Mouse (Mus musculus) c-Kit-positive CD71-negative TER-119-negative erythroid progenitor cells, embryonic 14.5 days (primary cell): ENCODE measurements at regions not wholly inside any gene's neighbourhood (a gene's known extent, or its start where the extent isn't known, plus 50 kb on each side); places are given as distances from the start of the nearest gene placed in this dataset.

Experiments used
- DNase-seq: peaks from one replicate; pipeline ENCODE4 v3.0.0-alpha.2; 2013; ENCODE audit warnings: low read depth

- DNase-seq: no peak
Observed at GRCm38 (mm10) chr4:89505368-89505819, 173.8 kb upstream of the Dmrta1 start.

GRCm38 (mm10) chr4:89500232-89500631 is 179.0 kb upstream of the Dmrta1 start:
- DNase-seq: no peak

- DNase-seq: no peak
Observed at GRCm38 (mm10) chr4:89490947-89491346, 180.1 kb upstream of the Cdkn2b start.

GRCm38 (mm10) chr4:89487416-89488165 is 176.8 kb upstream of the Cdkn2b start:
- no peak for DNase-seq

- DNase-seq: peak; percentile 23
Observed at GRCm38 (mm10) chr4:89486963-89487362, 176.1 kb upstream of the Cdkn2b start.

- DNase-seq: peak; percentile 30
Observed at GRCm38 (mm10) chr4:89485981-89486531, 175.2 kb upstream of the Cdkn2b start.

GRCm38 (mm10) chr4:89478646-89479237 is 167.9 kb upstream of the Cdkn2b start:
- DNase-seq: no peak

- no peak for DNase-seq
Observed at GRCm38 (mm10) chr4:89475848-89476247, 165.0 kb upstream of the Cdkn2b start.

- no peak for DNase-seq
Observed at GRCm38 (mm10) chr4:89474836-89475541, 164.2 kb upstream of the Cdkn2b start.

GRCm38 (mm10) chr4:89471426-89471825 is 160.6 kb upstream of the Cdkn2b start:
- no peak for DNase-seq

- DNase-seq: no peak
Observed at GRCm38 (mm10) chr4:89470756-89471155, 159.9 kb upstream of the Cdkn2b start.

GRCm38 (mm10) chr4:89469883-89470282 is 159.0 kb upstream of the Cdkn2b start:
- no peak for DNase-seq

GRCm38 (mm10) chr4:89469406-89469805 is 158.6 kb upstream of the Cdkn2b start:
- no peak for DNase-seq

GRCm38 (mm10) chr4:89466766-89467165 is 155.9 kb upstream of the Cdkn2b start:
- DNase-seq: no peak

GRCm38 (mm10) chr4:89463121-89463520 is 152.3 kb upstream of the Cdkn2b start:
- no peak for DNase-seq

- no peak for DNase-seq
Observed at GRCm38 (mm10) chr4:89460170-89460762, 149.4 kb upstream of the Cdkn2b start.

- no peak for DNase-seq
Observed at GRCm38 (mm10) chr4:89459346-89459666, 148.5 kb upstream of the Cdkn2b start.

- DNase-seq: no peak
Observed at GRCm38 (mm10) chr4:89458628-89459345, 147.9 kb upstream of the Cdkn2b start.

- no peak for DNase-seq
Observed at GRCm38 (mm10) chr4:89457861-89458260, 147.0 kb upstream of the Cdkn2b start.

GRCm38 (mm10) chr4:89454926-89455325 is 144.1 kb upstream of the Cdkn2b start:
- no peak for DNase-seq

GRCm38 (mm10) chr4:89453051-89453450 is 142.2 kb upstream of the Cdkn2b start:
- DNase-seq: no peak

GRCm38 (mm10) chr4:89451741-89452140 is 140.9 kb upstream of the Cdkn2b start:
- DNase-seq: no peak
